Mouse (Mus musculus) ES-E14 (cell line): ENCODE measurements around the gene Cep152. TPM values are rescaled to one million over a fixed set of nuclear protein-coding genes. Genes with fewer than 3 reads are reported as not detected.

ENCODE experiments used
- DNase-seq: peaks from one replicate; pipeline ENCODE4 v3.0.0-alpha.2; 2013; ENCODE audit warnings: low read depth, low spot score
- H3K27ac ChIP-seq: 2 replicates; pipeline ENCODE4 v1.5.1; 2012; ENCODE audit warnings: low read depth, mild to moderate bottlenecking, low read length, moderate library complexity, mixed read lengths; ENCODE audit not compliant: poor library complexity, insufficient read depth, severe bottlenecking
- H3K36me3 ChIP-seq: 2 replicates; pipeline ENCODE4 v1.6.1; 2012; ENCODE audit warnings: mild to moderate bottlenecking, low read length, moderate library complexity, mixed read lengths; ENCODE audit not compliant: control insufficient read depth, poor library complexity, insufficient read depth, severe bottlenecking
- H3K4me1 ChIP-seq, 2 experiments: fragments of 150-350 bp in 1 of 2; sonication (generic) in 1 of 2; 2 replicates each; pipeline ENCODE4 v1.6.1; 2012; ENCODE audit warnings: low read length in 2 of 2, mild to moderate bottlenecking in 1 of 2, mixed read lengths in 1 of 2; ENCODE audit not compliant: control insufficient read depth in 2 of 2, insufficient read depth in 2 of 2, poor library complexity in 1 of 2
- H3K4me3 ChIP-seq, 2 experiments: fragments of 150-350 bp in 1 of 2; sonication (generic) in 1 of 2; 2 replicates each; pipeline ENCODE4 v1.5.1; 2012; ENCODE audit warnings: low read length in 2 of 2, low read depth in 1 of 2, mild to moderate bottlenecking in 1 of 2, mixed read lengths in 1 of 2; ENCODE audit not compliant: insufficient read depth in 1 of 2, poor library complexity in 1 of 2, severe bottlenecking in 1 of 2
- H3K9ac ChIP-seq: 2 replicates; pipeline ENCODE4 v1.6.1; 2012; ENCODE audit warnings: low read depth, mild to moderate bottlenecking, low read length, mixed read lengths; ENCODE audit not compliant: poor library complexity, insufficient read depth, severe bottlenecking
- H3K9me3 ChIP-seq: fragments of 150-350 bp; sonication (generic); 2 replicates; pipeline ENCODE4 v1.6.1; 2012; ENCODE audit warnings: low read depth, mild to moderate bottlenecking, low read length; ENCODE audit not compliant: control insufficient read depth, insufficient read depth
- CHD2 ChIP-seq: IDR thresholded peaks from 2 replicates; pipeline ENCODE4 v1.6.1; 2014; ENCODE audit warnings: mild to moderate bottlenecking, low read depth, low read length, inconsistent platforms
- HCFC1 ChIP-seq: IDR thresholded peaks from 2 replicates; pipeline ENCODE4 v1.6.1; 2012; ENCODE audit warnings: low read length, inconsistent platforms, borderline replicate concordance; ENCODE audit not compliant: insufficient read depth
- MAFK ChIP-seq: IDR thresholded peaks from 2 replicates; pipeline ENCODE4 v1.6.1; 2014; ENCODE audit warnings: mild to moderate bottlenecking, low read depth, low read length, inconsistent platforms; ENCODE audit not compliant: insufficient read depth
- ZC3H11A ChIP-seq: IDR thresholded peaks from 2 replicates; pipeline ENCODE4 v1.6.1; 2012; ENCODE audit warnings: low read depth, mild to moderate bottlenecking, inconsistent platforms, low read length, borderline replicate concordance
- ZNF384 ChIP-seq: IDR thresholded peaks from 2 replicates; pipeline ENCODE4 v1.6.1; 2012; ENCODE audit warnings: low read depth, low read length, inconsistent platforms
- in situ Hi-C, 2 experiments: fragments of 600-800 bp; cut with MboI; formaldehyde crosslinking; loops; one replicate each; pipeline ENCODE4 v1.15.1; 2025; ENCODE audit warnings: low sequenced_read_pairs in 2 of 2, inconsistent platforms in 1 of 2; ENCODE audit not compliant: unreplicated experiment in 2 of 2
- total RNA-seq: library from RNA; depleted of rRNA; stranded (reverse); fragments of 300-350 nt; gene quantifications from 2 replicates; pipeline ENCODE4 v1.2.3, GENCODE M21; 2012

The Cep152 gene
- total RNA-seq, 1 experiment, result 12.5 TPM

DNA sequence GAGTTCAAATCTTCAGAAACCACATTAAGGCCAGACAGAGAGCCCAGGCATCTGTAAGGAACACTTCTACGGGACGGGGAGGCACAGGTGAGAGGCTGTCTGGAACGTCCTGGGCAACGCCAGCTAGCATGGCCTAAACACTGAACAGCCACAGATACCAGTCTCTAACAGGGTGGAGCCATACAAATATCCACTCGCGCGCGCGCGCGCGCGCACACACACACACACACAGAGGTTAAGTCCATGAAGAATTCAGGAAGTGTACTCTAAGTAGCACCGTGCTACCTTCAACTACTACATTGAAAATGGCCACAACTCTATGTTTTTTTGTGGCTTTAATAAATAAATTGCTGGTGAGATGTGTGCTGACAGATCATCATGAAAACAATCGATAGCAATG lies 1.7 kb downstream of the Cep152 start:
- DNase-seq, result no peak
- Histone ChIP-seq H3K9me3 (no peaks in the 10 kb centered on the region), H3K36me3 (peaks cover 17% of the 10 kb centered on the region), H3K4me3 (no peak overlapping the region), H3K4me1 (0 out of 4 replicates have a peak, but pooled peaks cover 0 to 2% of the 10 kb centered on the region in 2 experiments), H3K27ac (no peak overlapping the region), H3K9ac (no peak overlapping the region)
- no peak for TF ChIP-seq MAFK
- TF ChIP-seq HCFC1, result no peak
- TF ChIP-seq ZC3H11A, result no peak
- no peak for TF ChIP-seq CHD2
- TF ChIP-seq ZNF384, result no peak
- in situ Hi-C loops, result no loop called here

DNA sequence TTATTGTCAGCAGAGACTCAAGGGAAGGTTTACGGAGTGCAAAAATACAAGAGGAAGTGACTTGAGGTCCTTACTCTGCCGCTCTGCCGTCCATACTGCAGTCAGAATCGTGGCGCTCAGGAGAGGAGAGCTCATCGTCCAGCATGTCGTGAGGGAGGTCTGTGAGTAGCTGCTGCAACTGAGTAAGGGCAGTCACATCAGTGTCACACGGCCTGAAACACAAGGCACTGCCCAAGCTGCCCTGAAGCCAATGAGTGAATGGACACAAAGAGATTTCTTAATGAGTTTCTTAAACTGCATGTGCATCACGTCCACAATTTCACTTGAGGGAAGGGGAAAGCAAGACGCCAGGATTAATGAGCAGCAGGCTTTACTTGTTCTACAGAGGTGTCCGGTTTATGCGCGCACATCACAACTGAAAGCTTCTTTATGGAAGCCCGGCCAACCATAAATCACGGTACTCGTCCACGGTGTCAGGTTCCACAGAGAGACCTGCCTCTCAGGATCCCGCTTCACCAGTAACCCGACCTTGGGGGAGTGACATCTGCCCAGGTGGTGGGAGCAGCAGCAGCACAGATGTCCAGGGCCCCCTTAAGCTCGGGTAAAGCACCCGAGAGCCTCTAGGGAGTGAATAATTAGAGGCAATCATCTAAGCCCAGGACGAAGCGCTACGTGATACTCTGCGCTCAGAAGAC lies 4.6 kb downstream of the Cep152 start:
- 0 out of 4 replicates have a peak, but pooled peaks cover 0 to 2% of the 10 kb centered on the region in 2 experiments for H3K4me1 ChIP-seq
- no peak overlapping the region for H3K4me3 ChIP-seq
- H3K27ac ChIP-seq, result no peak overlapping the region
- no peak overlapping the region for H3K9ac ChIP-seq
- in situ Hi-C loops, result no loop called here
- H3K9me3 ChIP-seq, result no peaks in the 10 kb centered on the region
- no peak for DNase-seq
- no peak for TF ChIP-seq ZNF384
- TF ChIP-seq ZC3H11A, result no peak
- no peak for TF ChIP-seq CHD2
- no peak for TF ChIP-seq MAFK
- TF ChIP-seq HCFC1, result no peak
- H3K36me3 ChIP-seq, result peaks cover 33% of the 10 kb centered on the region

DNA sequence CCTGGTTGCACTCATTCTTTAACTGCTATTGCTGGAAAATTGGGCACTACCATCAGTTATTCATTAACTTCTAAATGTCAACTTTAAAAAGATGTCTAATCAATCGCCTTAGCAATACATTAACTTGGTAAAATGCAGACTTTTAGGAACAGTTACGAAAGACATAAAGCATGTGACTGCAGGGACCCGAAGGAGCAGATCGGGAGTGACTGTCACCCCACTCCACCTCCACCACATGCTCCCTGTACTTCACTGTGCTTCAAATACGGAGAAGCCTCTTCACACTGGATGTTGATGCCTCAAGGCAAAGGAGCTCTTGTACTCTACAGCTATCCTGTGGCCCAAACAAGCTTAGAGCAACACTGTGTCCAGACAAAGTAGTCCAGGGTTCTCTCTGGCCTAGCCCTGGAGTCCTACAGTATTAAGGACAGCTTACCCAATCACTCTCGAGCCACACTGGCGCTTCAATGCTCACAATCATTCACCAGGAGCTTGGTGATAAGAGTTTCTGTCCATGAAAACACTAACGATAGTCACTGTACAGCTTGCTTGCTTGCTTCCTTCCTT lies 9.0 kb downstream of the Cep152 start:
- TF ChIP-seq ZNF384, result no peak
- TF ChIP-seq MAFK, result no peak
- TF ChIP-seq HCFC1, result no peak
- no peak for TF ChIP-seq ZC3H11A
- TF ChIP-seq CHD2, result no peak
- no peak overlapping the region for H3K9ac ChIP-seq
- DNase-seq, result no peak
- no peak overlapping the region for H3K27ac ChIP-seq
- no peak overlapping the region for H3K4me3 ChIP-seq
- no peaks in the 10 kb centered on the region for H3K9me3 ChIP-seq
- H3K4me1 ChIP-seq, result no peaks in the 10 kb centered on the region
- H3K36me3 ChIP-seq, result peaks cover 51% of the 10 kb centered on the region
- in situ Hi-C loops, result no loop called here

DNA sequence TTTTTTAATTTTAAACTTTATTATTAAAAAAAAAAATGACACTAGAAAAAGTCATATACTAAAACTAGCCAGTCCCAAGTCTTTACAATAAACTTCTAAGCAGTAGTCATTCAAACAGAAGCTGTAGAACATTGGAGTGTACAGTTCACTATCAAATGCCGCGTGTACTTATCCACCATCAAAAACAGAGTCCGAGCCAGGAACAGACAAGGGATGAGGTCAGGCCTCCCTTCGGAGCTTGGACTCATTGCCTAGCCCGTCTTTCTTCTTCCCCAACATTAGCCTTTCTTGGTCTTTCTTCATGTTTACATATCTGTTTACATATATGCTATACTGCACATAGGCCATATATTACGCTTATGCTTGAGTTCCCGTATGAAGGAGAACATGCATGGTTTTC lies 9.5 kb downstream of the Cep152 start:
- Histone ChIP-seq H3K9ac (no peak overlapping the region), H3K9me3 (no peaks in the 10 kb centered on the region), H3K27ac (no peak overlapping the region), H3K4me1 (no peaks in the 10 kb centered on the region), H3K36me3 (peaks cover 51% of the 10 kb centered on the region), H3K4me3 (no peak overlapping the region)
- DNase-seq, result no peak
- TF ChIP-seq HCFC1, result no peak
- TF ChIP-seq ZNF384, result no peak
- no peak for TF ChIP-seq ZC3H11A
- no peak for TF ChIP-seq MAFK
- TF ChIP-seq CHD2, result no peak
- in situ Hi-C loops, result no loop called here
